23 mouse cellular contexts compared by ENCODE assay signal in the genomic region with DNA sequence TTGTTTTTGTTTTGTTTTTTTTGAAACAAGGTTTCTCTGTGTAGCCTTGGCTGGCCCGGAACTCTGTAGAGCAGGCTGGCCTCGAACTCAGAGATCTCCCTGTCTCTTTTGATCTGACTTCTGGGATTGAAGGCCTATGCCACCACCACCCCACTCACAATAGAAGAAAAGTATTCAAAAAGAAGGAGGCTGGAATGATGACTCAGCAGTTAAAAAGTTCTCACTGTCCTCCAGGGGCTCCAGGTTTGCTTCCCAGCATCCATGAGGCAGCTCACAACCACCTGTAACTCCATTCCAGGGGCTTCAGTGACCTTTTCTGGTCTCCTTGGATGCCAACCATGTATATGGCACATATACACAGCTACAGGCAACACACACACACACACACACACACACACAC. TPM values are rescaled to one million over a fixed set of nuclear protein-coding genes. Genes with fewer than 3 reads are reported as not detected.
DNase-seq lines count a peak whose midpoint lies in the region; TF ChIP-seq lines count a peak whose summit lies in the region.
"Had no signal": no experiment of that assay in that cellular context is flagged by ENCODE, and none has a peak within 500 bp of the region (broad histone marks: within the 10 kb centered on the region; RNA-seq: fewer than 3 reads in every experiment).

No protein-coding gene starts in this region.

- TF ChIP-seq CTCF in CH12.LX (conservative IDR thresholded peaks at IDR 0.05 in 1 of 2, IDR thresholded peaks at IDR 0.05 in 1 of 2; ENCODE audit: low read depth in 2 of 2, low read length in 2 of 2) (no peak), E14TG2a.4 (conservative IDR thresholded peaks at IDR 0.05; ENCODE audit: low read length) (no peak), MEL (IDR thresholded peaks at IDR 0.05 in 2 of 3, conservative IDR thresholded peaks at IDR 0.05 in 1 of 3; ENCODE audit: control insufficient read depth in 1 of 3, insufficient read depth in 1 of 3, low read depth in 2 of 3, low read length in 3 of 3, poor library complexity in 1 of 3, severe bottlenecking in 1 of 3) (no peak)

- H3K27me3 ChIP-seq in CH12.LX (replicated peaks) (peaks cover 2% of the 10 kb centered on the region), E14TG2a.4 (ENCODE audit: insufficient read depth, low read length) (peaks cover 26% of the 10 kb centered on the region), MEL (ENCODE audit: control insufficient read depth in 1 of 2, insufficient read depth in 2 of 2, low read length in 2 of 2) (peaks cover 3 to 5% of the 10 kb centered on the region in 2 experiments)
- H3K27me3 ChIP-seq: embryonic facial prominence, embryonic 15.5 days had no signal

- TF ChIP-seq RAD21 in CH12.LX (IDR thresholded peaks at IDR 0.05; ENCODE audit: low read depth, low read length) (no peak), MEL (IDR thresholded peaks at IDR 0.05; ENCODE audit: low read depth, low read length) (no peak)

- no peak for TF ChIP-seq POLR2A in CH12.LX (IDR thresholded peaks at IDR 0.05; ENCODE audit: low read depth, low read length)
- no peak for TF ChIP-seq POLR2A in MEL (IDR thresholded peaks at IDR 0.05; ENCODE audit: control insufficient read depth in 1 of 2, insufficient read depth in 1 of 2, low read depth in 1 of 2, low read length in 2 of 2, poor library complexity in 1 of 2)

- H3K4me3 ChIP-seq in CH12.LX (replicated peaks in 1 of 3; ENCODE audit: low read depth in 2 of 3, low read length in 2 of 3, poor library complexity in 1 of 3) (no peak overlapping the region), E14TG2a.4 (replicated peaks; ENCODE audit: low read length) (peak overlapping the region; percentile 17; the same call in 1 of the 2 replicates), MEL (ENCODE audit: control insufficient read depth in 1 of 2, insufficient read depth in 1 of 2, low read depth in 2 of 2, low read length in 2 of 2) (no peak overlapping the region)
- H3K4me3 ChIP-seq: embryonic facial prominence, embryonic 13.5 days; embryonic facial prominence, embryonic 15.5 days; erythroblast, embryonic 14.5 days; forebrain, embryonic 10.5 days; forebrain, embryonic 12.5 days had no signal

- H3K9me3 ChIP-seq in CH12.LX (replicated peaks; ENCODE audit: low read length): no peaks in the 10 kb centered on the region
- H3K9me3 ChIP-seq in E14TG2a.4 (ENCODE audit: low read length): no peaks in the 10 kb centered on the region
- H3K9me3 ChIP-seq in MEL (replicated peaks; ENCODE audit: insufficient read depth, low read length): no peaks in the 10 kb centered on the region
- H3K9me3 ChIP-seq: embryonic facial prominence, embryonic 13.5 days; embryonic facial prominence, embryonic 15.5 days; forebrain, embryonic 10.5 days; forebrain, embryonic 12.5 days; G1E had no signal

- in situ Hi-C loops in CH12.LX (cut with MboI; ENCODE audit: low pct_ligation_motif_present, low pct_unique_long_range_greater_than_20kb, low sequenced_read_pairs): no loop called here

- peaks cover 6 to 26% of the 10 kb centered on the region in 2 experiments for H3K4me1 ChIP-seq in CH12.LX (ENCODE audit: control insufficient read depth in 1 of 2, insufficient read depth in 2 of 2)
- H3K4me1 ChIP-seq in E14TG2a.4 (replicated peaks; ENCODE audit: low read depth, low read length): peaks cover 47% of the 10 kb centered on the region
- peaks cover 5 to 13% of the 10 kb centered on the region in 2 experiments; a peak in 3 of 4 replicates for H3K4me1 ChIP-seq in MEL (ENCODE audit: control insufficient read depth in 1 of 2, insufficient read depth in 2 of 2, low read length in 2 of 2)
- H3K4me1 ChIP-seq: embryonic facial prominence, embryonic 13.5 days; embryonic facial prominence, embryonic 15.5 days; forebrain, embryonic 10.5 days; forebrain, embryonic 12.5 days had no signal

- dilution Hi-C loops in CH12.LX (cut with MboI; ENCODE audit: extremely low pct_ligation_motif_present, extremely low pct_unique_long_range_greater_than_20kb, low sequenced_read_pairs): no loop called here

- TF ChIP-seq EP300 in CH12.LX (IDR thresholded peaks at IDR 0.05; ENCODE audit: low read length) (no peak), MEL (IDR thresholded peaks at IDR 0.05; ENCODE audit: low read depth in 1 of 2, low read length in 2 of 2) (no peak)

- DNase-seq in CH12.LX (ENCODE audit: extremely low read depth) (no peak), ES-CJ7 (ENCODE audit: low read depth, low spot score) (peak; percentile 40), MEL (ENCODE audit: low read depth, low spot score) (no peak)
- no peak for DNase-seq in spleen, postnatal 14 days (ENCODE audit: low spot score in 2 of 2)
- no peak for DNase-seq in left cerebral cortex, postnatal 10 days (ENCODE audit: extremely low spot score in 1 of 2, low spot score in 2 of 2)
- no peak for DNase-seq in layer of hippocampus, adult 18-20 months (ENCODE audit: low spot score in 2 of 2)
- DNase-seq in thymus, postnatal 10 days (ENCODE audit: low spot score in 2 of 2): no peak
- DNase-seq: adrenal gland, adult 8-10 months; adrenal gland, postnatal 14 days; cerebellum, adult 11 months; cerebellum, adult 18-20 months; cerebellum, adult 8-10 months; cerebellum, adult 9-11 months; cerebellum, postnatal 14 days; cerebellum, postnatal 36 days; embryo, embryonic 11 days had no signal

- H3K79me2 ChIP-seq in CH12.LX (replicated peaks; ENCODE audit: control insufficient read depth, extremely low read depth, insufficient read depth, poor library complexity, severe bottlenecking) (no peaks in the 10 kb centered on the region), MEL (ENCODE audit: control insufficient read depth, insufficient read depth, low read length, poor library complexity) (no peaks in the 10 kb centered on the region)

- no peaks in the 10 kb centered on the region for H3K36me3 ChIP-seq in CH12.LX (replicated peaks in 1 of 2; ENCODE audit: control insufficient read depth in 1 of 2, insufficient read depth in 1 of 2, low read length in 1 of 2)
- no peaks in the 10 kb centered on the region for H3K36me3 ChIP-seq in E14TG2a.4 (ENCODE audit: insufficient read depth, low read length)
- H3K36me3 ChIP-seq in MEL (ENCODE audit: control insufficient read depth in 1 of 2, insufficient read depth in 2 of 2, low read length in 2 of 2): peaks cover 0 to 7% of the 10 kb centered on the region in 2 experiments; a peak in 2 of 4 replicates
- H3K36me3 ChIP-seq: embryonic facial prominence, embryonic 13.5 days; embryonic facial prominence, embryonic 15.5 days; forebrain, embryonic 10.5 days; forebrain, embryonic 12.5 days; G1E had no signal

- H3K4me2 ChIP-seq in CH12.LX (ENCODE audit: insufficient read depth, low read depth, poor library complexity, severe bottlenecking): no peak overlapping the region
- H3K4me2 ChIP-seq: embryonic facial prominence, embryonic 13.5 days; embryonic facial prominence, embryonic 15.5 days; forebrain, embryonic 12.5 days had no signal

- H3K27ac ChIP-seq in CH12.LX (ENCODE audit: insufficient read depth, low read depth) (no peak overlapping the region), MEL (ENCODE audit: control insufficient read depth, low read depth, low read length) (no peak overlapping the region)
- H3K27ac ChIP-seq: embryonic facial prominence, embryonic 13.5 days; embryonic facial prominence, embryonic 15.5 days; forebrain, embryonic 10.5 days; forebrain, embryonic 12.5 days had no signal

- intact Hi-C loops in left cerebral cortex, postnatal 10 days (cut with DNase I): no loop called here

- H3K9ac ChIP-seq in CH12.LX (ENCODE audit: insufficient read depth, low read depth) (no peak overlapping the region), MEL (ENCODE audit: control insufficient read depth, low read depth, low read length, poor library complexity, severe bottlenecking) (no peak overlapping the region)
- H3K9ac ChIP-seq: embryonic facial prominence, embryonic 13.5 days; embryonic facial prominence, embryonic 15.5 days; forebrain, embryonic 12.5 days had no signal

TF ChIP-seq in CH12.LX, 34 proteins besides CTCF, POLR2A, EP300 and RAD21 (continues in another document):
- peak; percentile 85 for TF ChIP-seq MAFK (IDR thresholded peaks at IDR 0.05; ENCODE audit: insufficient replicate concordance, low read length)
- no peak for TF ChIP-seq SMC3 (IDR thresholded peaks at IDR 0.05; ENCODE audit: low read depth, low read length)
- TF ChIP-seq UBTF (IDR thresholded peaks at IDR 0.05; ENCODE audit: low read depth, low read length): no peak
- TF ChIP-seq TBP (conservative IDR thresholded peaks at IDR 0.05; ENCODE audit: low read depth, low read length): no peak

TF ChIP-seq in MEL, 35 proteins besides CTCF, POLR2A, EP300 and RAD21:
- TF ChIP-seq NELFE (IDR thresholded peaks at IDR 0.05; ENCODE audit: low read depth, low read length) (no peak), MAFK (IDR thresholded peaks at IDR 0.05; ENCODE audit: borderline replicate concordance, low read depth, low read length) (peak; percentile 47; the same call in 1 of the 2 replicates), GABPA (IDR thresholded peaks at IDR 0.05; ENCODE audit: low read depth, low read length) (no peak), HCFC1 (IDR thresholded peaks at IDR 0.05; ENCODE audit: low read depth, low read length) (no peak)
TF ChIP-seq in MEL: peak in this region for 1.

RNA-seq across cellular contexts. Expression of gene Atp6v0a1, which starts 10.4 kb away (rescaled TPM):
- total RNA-seq in CH12.LX (2012; rRNA removed) (31.3 and 36.1 TPM in 2 replicates), CH12.LX (2014; rRNA removed) (14.1 and 15.1 TPM in 2 replicates), MEL (2012; rRNA removed) (12.8 and 20.8 TPM in 2 replicates)
- polyA plus RNA-seq in CH12.LX (2012; ENCODE audit: insufficient read length, low read depth) (54.5 and 63.4 TPM in 2 replicates), MEL (2012; ENCODE audit: insufficient read depth in 1 of 2, insufficient read length in 2 of 2, low read depth in 1 of 2, low replicate concordance in 2 of 2, missing spikeins in 1 of 2) (10 to 100 TPM in 1 of 2 experiments, not detected in 1; 23.2 TPM)
- total RNA-seq in left cerebral cortex, postnatal 10 days (2021): 100 to 1,000 TPM; 435 to 454 TPM
- 100 to 1,000 TPM; 421 to 426 TPM for total RNA-seq in layer of hippocampus, adult 18-20 months (2021)

RNA-seq across cellular contexts. Expression of gene Cavin1, which starts 28.1 kb away (rescaled TPM):
- total RNA-seq in CH12.LX (2012; rRNA removed) (0.08 and 0.21 TPM in 2 replicates), CH12.LX (2014; rRNA removed) (0.05 TPM in 2 replicates), MEL (2012; rRNA removed) (2.9 and 3.4 TPM in 2 replicates)
- polyA plus RNA-seq in CH12.LX (2012; ENCODE audit: insufficient read length, low read depth) (0.13 and 0.25 TPM in 2 replicates), MEL (2012; ENCODE audit: insufficient read depth in 1 of 2, insufficient read length in 2 of 2, low read depth in 1 of 2, low replicate concordance in 2 of 2, missing spikeins in 1 of 2) (1 to 10 TPM in 1 of 2 experiments, not detected in 1; 9.0 TPM)
- total RNA-seq in left cerebral cortex, postnatal 10 days (2021): 10 to 100 TPM; 17.9 to 20.9 TPM
- total RNA-seq in layer of hippocampus, adult 18-20 months (2021): 10 to 100 TPM; 15.8 to 16.0 TPM

RNA-seq across cellular contexts. Expression of gene Stat3, which starts 59.5 kb away (rescaled TPM):
- total RNA-seq in CH12.LX (2012; rRNA removed): 51.1 and 52.1 TPM in 2 replicates
- 35.9 TPM in 2 replicates for total RNA-seq in CH12.LX (2014; rRNA removed)
- 66.7 and 69.2 TPM in 2 replicates for polyA plus RNA-seq in CH12.LX (2012; ENCODE audit: insufficient read length, low read depth)
- total RNA-seq in MEL (2012; rRNA removed): 25.7 and 31.1 TPM in 2 replicates
- 100 to 1,000 TPM in 1 of 2 experiments, 10 to 100 TPM in 1; 64.7 to 249 TPM for polyA plus RNA-seq in MEL (2012; ENCODE audit: insufficient read depth in 1 of 2, insufficient read length in 2 of 2, low read depth in 1 of 2, low replicate concordance in 2 of 2, missing spikeins in 1 of 2)
- total RNA-seq in left cerebral cortex, postnatal 10 days (2021): 10 to 100 TPM; 32.1 to 36.7 TPM
- 10 to 100 TPM; 35.5 to 35.9 TPM for total RNA-seq in layer of hippocampus, adult 18-20 months (2021)

Comparison
In these comparisons a context has a peak if more than half of its experiments do, and no peak if none do; other contexts are left out.
1. RNA of gene Atp6v0a1, which starts 10.4 kb away (total RNA-seq): 435 to 454 TPM in left cerebral cortex, postnatal 10 days and 421 to 426 TPM in layer of hippocampus, adult 18-20 months; 14.1 to 36.1 TPM in CH12.LX and 12.8 to 20.8 TPM in MEL; every median in the first group is over 10 times any median in the second.
2. Of the 35 proteins assayed by ChIP-seq in both MEL and CH12.LX: peak only in MEL: none; only in CH12.LX: none; in both: MAFK; in neither: 34.